Mouse (Mus musculus) bone marrow, adult 2 months (tissue): Measurements from ENCODE around the gene Erbb2. TPM values are rescaled to one million over a fixed set of nuclear protein-coding genes. Genes with fewer than 3 reads are reported as not detected.

Source experiments
- H3K27ac ChIP-seq: fragments of 200-500 bp; 2 replicates; pipeline ENCODE4 v1.5.1; 2012; ENCODE audit warnings: low read depth, mild to moderate bottlenecking, control low read depth, inconsistent platforms, low read length; ENCODE audit not compliant: control insufficient read depth, poor library complexity, insufficient read depth
- H3K4me1 ChIP-seq: fragments of 200-500 bp; 2 replicates; pipeline ENCODE4 v1.6.1; 2011; ENCODE audit warnings: low read length; ENCODE audit not compliant: control insufficient read depth, insufficient read depth
- H3K4me3 ChIP-seq: fragments of 200-500 bp; replicated peaks from 2 replicates; pipeline ENCODE3; 2011; ENCODE audit warnings: mild to moderate bottlenecking, low read depth, low read length, control low read depth; ENCODE audit not compliant: control insufficient read depth
- CTCF ChIP-seq: fragments of 200-500 bp; IDR thresholded peaks from 2 replicates; pipeline ENCODE4 v1.5.1; 2011; ENCODE audit warnings: low read length, control low read depth; ENCODE audit not compliant: control insufficient read depth, insufficient read depth
- POLR2A ChIP-seq: fragments of 200-500 bp; IDR thresholded peaks from 2 replicates; pipeline ENCODE4 v1.6.1; 2011; ENCODE audit warnings: low read depth, mild to moderate bottlenecking, control low read depth, low read length, borderline replicate concordance; ENCODE audit not compliant: control insufficient read depth
- WGBS: fragments of 180-500 bp; shearing (Covaris S2); methylation state at CpG from one replicate; pipeline ENCODE4 v1.1.7; 2018; 5-methylcytosine and 5-hydroxymethylcytosine counted together
- polyA plus RNA-seq: library from polyadenylated mRNA; stranded (reverse); fragments of >200 nt; gene quantifications from 2 replicates; pipeline ENCODE4 v1.2.4, GENCODE M21; 2011; ENCODE audit warnings: low replicate concordance; ENCODE audit not compliant: missing spikeins, insufficient read depth, insufficient read length

Gene Erbb2
- polyA plus RNA-seq, 1 experiment, result 2.4 TPM

DNA sequence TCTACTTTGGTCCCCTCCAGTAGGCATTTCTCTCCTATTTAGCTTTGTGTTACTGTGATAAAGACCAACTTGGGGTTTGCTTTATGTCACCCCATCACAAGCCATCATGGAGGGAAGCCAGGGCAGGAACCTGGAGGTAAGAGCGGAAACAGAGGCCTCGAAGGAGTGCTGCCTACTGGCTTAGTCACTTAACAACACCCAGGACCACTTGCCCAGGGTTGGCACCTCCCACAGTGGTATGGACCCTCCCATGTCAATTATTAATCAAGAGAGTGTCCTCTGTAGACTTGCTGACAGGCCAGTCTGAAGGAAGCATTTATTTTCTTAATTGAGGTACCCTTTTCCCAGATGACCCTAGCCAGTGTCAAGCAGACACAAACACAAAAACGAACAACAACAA is 11.5 kb upstream of the Erbb2 start:
- no peak for TF ChIP-seq POLR2A
- TF ChIP-seq CTCF, result no peak
- 48% methylated on average over 3 of the region's 3 CpGs for WGBS
- no peak overlapping the region for H3K27ac ChIP-seq
- H3K4me3 ChIP-seq, result no peak overlapping the region
- H3K4me1 ChIP-seq, result no peaks in the 10 kb centered on the region; the same call in 1 of the 2 replicates

DNA sequence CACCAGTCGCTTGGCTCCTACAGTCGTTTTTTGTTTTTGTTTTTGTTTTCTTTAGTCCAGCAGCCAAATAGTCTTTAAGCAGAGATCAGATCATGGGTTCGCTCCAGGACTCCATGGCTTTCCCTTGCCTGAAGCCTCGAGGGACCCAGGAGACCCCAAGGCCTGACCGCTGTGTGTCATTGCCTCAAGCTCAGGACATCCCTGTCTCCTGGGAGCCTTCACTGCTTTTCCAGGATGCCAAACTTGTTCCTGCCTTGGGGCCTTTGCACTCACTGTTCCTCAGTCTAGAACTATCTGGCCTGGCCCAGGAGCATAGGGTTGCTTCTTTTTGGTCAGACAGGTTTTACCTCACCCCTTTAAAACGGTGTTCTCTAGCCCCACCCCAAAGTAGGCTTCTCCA is 5.6 kb upstream of the Erbb2 start:
- H3K4me3 ChIP-seq, result no peak overlapping the region
- no peak for TF ChIP-seq POLR2A
- WGBS, result 75% methylated on average over 6 of the region's 6 CpGs
- H3K4me1 ChIP-seq, result no peaks in the 10 kb centered on the region
- H3K27ac ChIP-seq, result no peak overlapping the region

GRCm38 (mm10) chr11:98408872-98409271 is 3.4 kb upstream of the Erbb2 start:
- Histone ChIP-seq H3K4me1 (no peaks in the 10 kb centered on the region), H3K27ac (no peak overlapping the region), H3K4me3 (no peak overlapping the region)
- TF ChIP-seq POLR2A (no peak), CTCF (no peak)
- 66% methylated on average over 8 of the region's 8 CpGs for WGBS

GRCm38 (mm10) chr11:98409341-98409822 is 2.9 kb upstream of the Erbb2 start:
- H3K4me1 ChIP-seq, result no peaks in the 10 kb centered on the region
- no peak overlapping the region for H3K4me3 ChIP-seq
- no peak overlapping the region for H3K27ac ChIP-seq
- 7% methylated on average over 10 of the region's 10 CpGs for WGBS
- TF ChIP-seq CTCF, result no peak
- TF ChIP-seq POLR2A, result no peak

DNA sequence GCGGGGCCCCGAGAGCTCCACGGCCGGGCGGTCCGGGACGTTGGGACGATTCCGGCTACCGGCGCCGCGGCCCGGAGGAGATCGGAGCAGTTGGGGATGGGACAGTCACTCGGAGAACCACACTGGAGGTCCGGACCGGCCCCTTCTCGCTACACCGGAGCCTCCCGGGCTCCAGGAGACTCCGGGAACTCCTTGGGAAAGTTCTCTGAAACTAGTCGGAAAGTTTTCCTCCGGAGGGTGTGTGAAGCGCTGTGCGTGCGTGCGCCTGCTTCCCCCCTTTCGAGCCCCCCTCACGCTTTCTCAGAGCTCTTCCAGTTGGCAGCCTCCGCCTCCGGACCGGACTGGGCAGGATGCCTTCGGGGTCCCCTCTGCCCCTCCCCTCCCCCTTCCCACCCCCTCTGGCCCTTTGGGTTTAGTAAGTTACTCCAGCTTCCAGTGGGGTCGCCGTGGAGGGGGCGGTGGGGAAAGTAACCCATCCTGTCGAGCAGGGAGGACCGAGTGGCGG is 579 bp downstream of the Erbb2 start:
- WGBS, result 1% methylated on average over 40 of the region's 40 CpGs
- TF ChIP-seq CTCF, result no peak
- TF ChIP-seq POLR2A, result no peak
- no peak overlapping the region for H3K4me3 ChIP-seq
- no peak overlapping the region; the same call in 1 of the 2 replicates for H3K27ac ChIP-seq
- no peaks in the 10 kb centered on the region for H3K4me1 ChIP-seq

- Histone ChIP-seq H3K4me1 (no peaks in the 10 kb centered on the region), H3K4me3 (no peak overlapping the region), H3K27ac (no peak overlapping the region)
- TF ChIP-seq POLR2A, result no peak
- TF ChIP-seq CTCF, result no peak
- WGBS, result 28% methylated on average over 7 of the region's 7 CpGs
Observed at GRCm38 (mm10) chr11:98413731-98414130, 1.5 kb downstream of the Erbb2 start.

DNA sequence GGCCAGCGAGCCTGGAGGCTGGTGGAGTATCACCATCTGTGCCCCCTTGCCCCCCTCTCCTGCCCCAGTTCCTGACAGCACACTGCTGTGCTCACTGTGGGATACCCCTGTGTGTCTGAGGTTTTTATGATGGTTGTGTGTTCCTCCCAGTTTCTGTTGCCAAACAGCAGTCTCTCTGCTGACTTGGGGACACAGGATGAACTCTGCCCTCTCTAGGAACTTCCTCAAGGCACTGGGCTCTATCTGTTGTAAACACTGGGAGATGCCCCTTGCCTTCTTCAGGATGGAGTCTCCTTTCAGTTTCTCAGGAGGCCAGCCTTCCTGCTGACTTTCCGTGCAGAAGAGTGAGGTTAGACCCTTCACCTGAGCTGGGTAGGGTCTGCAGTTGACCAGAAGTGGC is 1.9 kb downstream of the Erbb2 start:
- H3K4me1 ChIP-seq, result no peaks in the 10 kb centered on the region
- WGBS, result 25% methylated on average over 2 of the region's 2 CpGs
- TF ChIP-seq CTCF (no peak), POLR2A (no peak)
- H3K27ac ChIP-seq, result no peak overlapping the region
- no peak overlapping the region for H3K4me3 ChIP-seq

DNA sequence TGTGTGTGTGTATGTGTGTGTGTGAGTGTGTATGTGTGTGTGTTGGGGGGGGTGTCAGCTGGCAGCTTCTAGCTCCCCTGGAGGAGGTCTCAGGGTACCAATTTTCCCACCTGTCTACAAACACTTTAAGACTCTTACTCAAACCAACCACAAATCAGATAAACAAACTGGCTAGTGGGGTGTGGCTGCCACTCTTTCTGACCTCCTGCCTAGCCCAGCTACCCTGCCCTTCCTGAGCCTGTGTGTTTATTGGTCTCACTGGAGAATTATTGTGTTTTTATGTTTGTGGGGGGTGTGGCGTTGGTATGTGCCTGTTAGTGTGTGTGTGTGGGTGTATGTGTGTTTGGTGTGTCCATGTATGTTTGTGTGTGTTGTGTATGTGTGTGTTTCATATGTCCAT is 4.8 kb downstream of the Erbb2 start:
- 47% methylated on average over 1 of the region's 1 CpGs for WGBS
- TF ChIP-seq POLR2A (no peak), CTCF (no peak)
- H3K4me3 ChIP-seq, result no peak overlapping the region
- H3K27ac ChIP-seq, result no peak overlapping the region
- H3K4me1 ChIP-seq, result no peaks in the 10 kb centered on the region

- Histone ChIP-seq H3K4me1 (no peaks in the 10 kb centered on the region), H3K27ac (no peak overlapping the region), H3K4me3 (no peak overlapping the region)
- TF ChIP-seq POLR2A, result no peak
- TF ChIP-seq CTCF, result no peak
- 68% methylated on average over 6 of the region's 6 CpGs for WGBS
Observed at GRCm38 (mm10) chr11:98418273-98418672, 6.0 kb downstream of the Erbb2 start.
